Mouse (Mus musculus): ENCODE results near the gene Wars.
A peak's percentile ranks its signal among the peaks of the same experiment; 100 is the strongest.

Wars gene

GRCm38 (mm10) chr12:108826282-108826957 lies 67.6 kb downstream of the Wars start:
- DNase-seq (ENCODE audit: low spot score) = no peak

- no peak for DNase-seq (ENCODE audit: low spot score)
These were observed 68.3 kb downstream of the Wars start for GRCm38 (mm10) chr12:108825561-108826224.

GRCm38 (mm10) chr12:108824225-108824874 lies 69.6 kb downstream of the Wars start:
- DNase-seq (ENCODE audit: low spot score) = no peak

GRCm38 (mm10) chr12:108823036-108823435 lies 70.9 kb downstream of the Wars start:
- no peak for DNase-seq (ENCODE audit: low spot score)

GRCm38 (mm10) chr12:108820461-108820860 lies 73.5 kb downstream of the Wars start:
- no peak for DNase-seq (ENCODE audit: low spot score)

- DNase-seq (ENCODE audit: low spot score) = no peak
These were observed 77.4 kb downstream of the Wars start for GRCm38 (mm10) chr12:108816569-108816968.

GRCm38 (mm10) chr12:108814470-108814869 lies 79.5 kb downstream of the Wars start:
- DNase-seq (ENCODE audit: low spot score) = no peak

- DNase-seq (ENCODE audit: low spot score) = no peak
These were observed 81.5 kb downstream of the Wars start for GRCm38 (mm10) chr12:108812463-108812862.

GRCm38 (mm10) chr12:108811133-108811532 lies 82.8 kb downstream of the Wars start:
- DNase-seq (ENCODE audit: low spot score) = peak; percentile 39

GRCm38 (mm10) chr12:108810309-108810708 lies 83.7 kb downstream of the Wars start:
- no peak for DNase-seq (ENCODE audit: low spot score)

Measured in lung, postnatal 25 days (tissue).